Mouse (Mus musculus) CD8-positive naive resting alpha-beta T cell, adult 2 months (primary cell): ENCODE measurements around the gene Plekha5.
"Not testable (repeated sequence)": the region's sequence is repeated elsewhere in the genome, so short reads cannot be mapped to it uniquely, and the experiment has no call there.

Source experiments
- DNase-seq, 2 experiments: peaks; one replicate each; pipeline ENCODE4 v3.0.0; 2022; ENCODE audit warnings: low read depth in 2 of 2, low spot score in 2 of 2

Gene Plekha5

GRCm38 (mm10) chr6:140574943-140575342, 151.1 kb downstream of the Plekha5 start:
- DNase-seq: no peak

GRCm38 (mm10) chr6:140576133-140576532, 152.3 kb downstream of the Plekha5 start:
- DNase-seq: no peak

- no peak for DNase-seq
Measured at GRCm38 (mm10) chr6:140576961-140577821, 153.3 kb downstream of the Plekha5 start.

GRCm38 (mm10) chr6:140577822-140578170, 153.9 kb downstream of the Plekha5 start:
- no peak for DNase-seq

GRCm38 (mm10) chr6:140578985-140579384, 155.1 kb downstream of the Plekha5 start:
- DNase-seq: not testable (repeated sequence)

- no peak for DNase-seq
Measured at GRCm38 (mm10) chr6:140580170-140580569, 156.3 kb downstream of the Plekha5 start.

GRCm38 (mm10) chr6:140586714-140587259, 162.9 kb downstream of the Plekha5 start:
- DNase-seq: no peak

- DNase-seq: no peak
Measured at GRCm38 (mm10) chr6:140591331-140591730, 167.5 kb downstream of the Plekha5 start.

- no peak for DNase-seq
Measured at GRCm38 (mm10) chr6:140592713-140593112, 168.9 kb downstream of the Plekha5 start.

GRCm38 (mm10) chr6:140593420-140594170, 169.7 kb downstream of the Plekha5 start:
- DNase-seq: no peak

- DNase-seq: not testable (repeated sequence)
Measured at GRCm38 (mm10) chr6:140595551-140595950, 171.7 kb downstream of the Plekha5 start.

- no peak for DNase-seq
Measured at GRCm38 (mm10) chr6:140597381-140598329, 173.8 kb downstream of the Plekha5 start.

GRCm38 (mm10) chr6:140598516-140598915, 174.7 kb downstream of the Plekha5 start:
- no peak for DNase-seq

GRCm38 (mm10) chr6:140599337-140599736, 175.5 kb downstream of the Plekha5 start:
- DNase-seq: no peak

GRCm38 (mm10) chr6:140600671-140601070, 176.8 kb downstream of the Plekha5 start:
- not testable (repeated sequence) for DNase-seq

- DNase-seq: no peak
Measured at GRCm38 (mm10) chr6:140601175-140601574, 177.3 kb downstream of the Plekha5 start.

- DNase-seq: no peak
Measured at GRCm38 (mm10) chr6:140603228-140603944, 179.5 kb downstream of the Plekha5 start.

- not testable (repeated sequence) for DNase-seq
Measured at GRCm38 (mm10) chr6:140605173-140605572, 181.3 kb downstream of the Plekha5 start.

- DNase-seq: no peak
Measured at GRCm38 (mm10) chr6:140605732-140606131, 181.9 kb downstream of the Plekha5 start.

- DNase-seq: no peak
Measured at GRCm38 (mm10) chr6:140606534-140606933, 182.7 kb downstream of the Plekha5 start.
